Mouse (Mus musculus) forebrain, embryonic 14.5 days (tissue): Measurements from ENCODE around the gene Gm20388. TPM values are rescaled to one million over a fixed set of nuclear protein-coding genes. Genes with fewer than 3 reads are reported as not detected.

ENCODE experiments used
- ATAC-seq: fragments of 200-750 bp; cut with Nextera tagmentation; 2 replicates; pipeline ENCODE4 v1.8.0; 2017; ENCODE audit warnings: mild to moderate bottlenecking, moderate library complexity
- DNase-seq: peaks from one replicate; pipeline ENCODE4 v3.0.0-alpha.2; 2015; ENCODE audit warnings: low spot score
- H3K27ac ChIP-seq: fragments of 300-500 bp; sonication (generic); 2 replicates; pipeline ENCODE4 v1.5.1; 2014; ENCODE audit warnings: low read depth, mild to moderate bottlenecking, control low read depth, low read length, moderate library complexity
- H3K27me3 ChIP-seq: fragments of 300-500 bp; sonication (generic); replicated peaks from 2 replicates; pipeline ENCODE4 v1.6.1; 2014; ENCODE audit warnings: low read length, control low read depth, mixed read lengths; ENCODE audit not compliant: control insufficient read depth, insufficient read depth
- H3K36me3 ChIP-seq: fragments of 300-500 bp; sonication (generic); 2 replicates; pipeline ENCODE4 v1.6.1; 2014; ENCODE audit warnings: low read length, control low read depth; ENCODE audit not compliant: control insufficient read depth, insufficient read depth
- H3K4me1 ChIP-seq: fragments of 300-500 bp; sonication (generic); 2 replicates; pipeline ENCODE4 v1.6.1; 2014; ENCODE audit warnings: antibody characterized with exemption, low read length, control low read depth; ENCODE audit not compliant: control insufficient read depth, insufficient read depth
- H3K4me2 ChIP-seq: fragments of 300-500 bp; sonication (generic); 2 replicates; pipeline ENCODE4 v1.6.1; 2014; ENCODE audit warnings: mild to moderate bottlenecking, control low read depth, low read length
- H3K4me3 ChIP-seq: fragments of 300-500 bp; sonication (generic); 2 replicates; pipeline ENCODE4 v1.5.1; 2014; ENCODE audit warnings: low read depth, low read length, control low read depth
- H3K9ac ChIP-seq: fragments of 300-500 bp; sonication (generic); 2 replicates; pipeline ENCODE4 v1.6.1; 2014; ENCODE audit warnings: mild to moderate bottlenecking, low read length, control low read depth, moderate library complexity
- H3K9me3 ChIP-seq: fragments of 300-500 bp; sonication (generic); replicated peaks from 2 replicates; pipeline ENCODE4 v1.6.1; 2016; ENCODE audit warnings: low read length, control low read depth, mixed read lengths; ENCODE audit not compliant: control insufficient read depth
- WGBS: fragments of 180-500 bp; shearing (Covaris S2); extraction: QIAGEN DNeasy Blood & Tissue Kit; methylation state at CpG from one replicate; pipeline ENCODE4 v1.1.7; 2014; 5-methylcytosine and 5-hydroxymethylcytosine counted together
- polyA plus RNA-seq: library from polyadenylated mRNA; unstranded; fragments of >200 nt; fragmentation: Nextera tagmentation; extraction: Ambion mirVana; gene quantifications from 2 replicates; pipeline ENCODE4 v1.2.1, GENCODE M21; 2014

Gm20388 gene
- polyA plus RNA-seq, 1 experiment from 2014 or later: 7.4 TPM

- Histone ChIP-seq H3K4me2 (no peak overlapping the region), H3K9me3 (no peaks in the 10 kb centered on the region), H3K27ac (no peak overlapping the region), H3K4me3 (no peak overlapping the region), H3K36me3 (no peaks in the 10 kb centered on the region), H3K9ac (no peak overlapping the region), H3K4me1 (peaks cover 22% of the 10 kb centered on the region), H3K27me3 (no peaks in the 10 kb centered on the region)
- WGBS: 90% methylated on average over 7 of the region's 7 CpGs
- DNase-seq (no peak), ATAC-seq (no peak)
Measured at GRCm38 (mm10) chr8:122928631-122929224, 3018.1 kb downstream of the Gm20388 start.

- Histone ChIP-seq H3K4me1 (peaks cover 30% of the 10 kb centered on the region), H3K27me3 (no peaks in the 10 kb centered on the region), H3K27ac (peak overlapping the region; percentile 72), H3K4me2 (0 out of 2 replicates have a peak overlapping the region, but pooled peaks have one; percentile 6), H3K9ac (no peak overlapping the region), H3K4me3 (no peak overlapping the region), H3K9me3 (no peaks in the 10 kb centered on the region), H3K36me3 (no peaks in the 10 kb centered on the region)
- WGBS: 67% methylated on average over 3 of the region's 3 CpGs
- ATAC-seq (peak; percentile 77; the same call in 1 of the 2 replicates), DNase-seq (peak; percentile 75)
Measured at GRCm38 (mm10) chr8:122931834-122932560, 3021.4 kb downstream of the Gm20388 start.

- H3K36me3 ChIP-seq: no peaks in the 10 kb centered on the region
- ATAC-seq (no peak), DNase-seq (no peak)
- H3K4me2 ChIP-seq: no peak overlapping the region
- no peaks in the 10 kb centered on the region for H3K27me3 ChIP-seq
- H3K4me1 ChIP-seq: peaks cover 30% of the 10 kb centered on the region
- no peak overlapping the region for H3K9ac ChIP-seq
- 94% methylated on average over 2 of the region's 2 CpGs for WGBS
- H3K27ac ChIP-seq: peak overlapping the region; percentile 72; the same call in 1 of the 2 replicates
- H3K9me3 ChIP-seq: no peaks in the 10 kb centered on the region
- no peak overlapping the region for H3K4me3 ChIP-seq
Measured at GRCm38 (mm10) chr8:122932561-122932959, 3021.9 kb downstream of the Gm20388 start.

GRCm38 (mm10) chr8:122933973-122934372, 3023.3 kb downstream of the Gm20388 start:
- DNase-seq (no peak), ATAC-seq (no peak)
- no peak overlapping the region for H3K4me2 ChIP-seq
- no peaks in the 10 kb centered on the region for H3K27me3 ChIP-seq
- H3K9ac ChIP-seq: no peak overlapping the region
- H3K27ac ChIP-seq: no peak overlapping the region
- H3K9me3 ChIP-seq: no peaks in the 10 kb centered on the region
- no peaks in the 10 kb centered on the region for H3K36me3 ChIP-seq
- peaks cover 34% of the 10 kb centered on the region for H3K4me1 ChIP-seq
- no peak overlapping the region for H3K4me3 ChIP-seq

- H3K9ac ChIP-seq: no peak overlapping the region
- ATAC-seq (no peak), DNase-seq (no peak)
- H3K27me3 ChIP-seq: no peaks in the 10 kb centered on the region
- no peak overlapping the region for H3K4me3 ChIP-seq
- H3K4me1 ChIP-seq: peaks cover 30% of the 10 kb centered on the region
- 64% methylated on average over 1 of the region's 1 CpGs for WGBS
- H3K4me2 ChIP-seq: no peak overlapping the region
- H3K27ac ChIP-seq: peak overlapping the region; percentile 33; the same call in 1 of the 2 replicates
- H3K9me3 ChIP-seq: no peaks in the 10 kb centered on the region
- no peaks in the 10 kb centered on the region for H3K36me3 ChIP-seq
Measured at GRCm38 (mm10) chr8:122935118-122935517, 3024.5 kb downstream of the Gm20388 start.

- Histone ChIP-seq H3K27me3 (no peaks in the 10 kb centered on the region), H3K27ac (no peak overlapping the region), H3K4me1 (peaks cover 28% of the 10 kb centered on the region), H3K36me3 (no peaks in the 10 kb centered on the region), H3K9ac (no peak overlapping the region), H3K4me2 (no peak overlapping the region), H3K4me3 (no peak overlapping the region), H3K9me3 (no peaks in the 10 kb centered on the region)
- DNase-seq (no peak), ATAC-seq (no peak)
- WGBS: 88% methylated on average over 3 of the region's 3 CpGs
Measured at GRCm38 (mm10) chr8:122935912-122936311, 3025.3 kb downstream of the Gm20388 start.

- Histone ChIP-seq H3K9ac (no peak overlapping the region), H3K27ac (peak overlapping the region; percentile 9; the same call in 1 of the 2 replicates), H3K36me3 (no peaks in the 10 kb centered on the region), H3K9me3 (no peaks in the 10 kb centered on the region), H3K4me3 (no peak overlapping the region), H3K4me2 (no peak overlapping the region), H3K27me3 (no peaks in the 10 kb centered on the region), H3K4me1 (peaks cover 15% of the 10 kb centered on the region)
- 84% methylated on average over 2 of the region's 2 CpGs for WGBS
- DNase-seq (no peak), ATAC-seq (no peak)
Measured at GRCm38 (mm10) chr8:122937545-122938053, 3027.0 kb downstream of the Gm20388 start.

- Histone ChIP-seq H3K4me2 (no peak overlapping the region), H3K27ac (peak overlapping the region; percentile 9; the same call in 1 of the 2 replicates), H3K36me3 (no peaks in the 10 kb centered on the region), H3K27me3 (no peaks in the 10 kb centered on the region), H3K4me3 (no peak overlapping the region), H3K4me1 (peaks cover 12% of the 10 kb centered on the region), H3K9me3 (no peaks in the 10 kb centered on the region), H3K9ac (no peak overlapping the region)
- ATAC-seq: no peak
- DNase-seq: peak; percentile 36
- 46% methylated on average over 3 of the region's 3 CpGs for whole genome bisulfite sequencing
Measured at GRCm38 (mm10) chr8:122938170-122938569, 3027.5 kb downstream of the Gm20388 start.

- peaks cover 12% of the 10 kb centered on the region for H3K4me1 ChIP-seq
- H3K4me2 ChIP-seq: no peak overlapping the region
- H3K27ac ChIP-seq: peak overlapping the region; percentile 9; the same call in 1 of the 2 replicates
- H3K9ac ChIP-seq: no peak overlapping the region
- H3K9me3 ChIP-seq: no peaks in the 10 kb centered on the region
- H3K36me3 ChIP-seq: no peaks in the 10 kb centered on the region
- no peak overlapping the region for H3K4me3 ChIP-seq
- ATAC-seq: no peak
- no peak for DNase-seq
- no peaks in the 10 kb centered on the region for H3K27me3 ChIP-seq
- 57% methylated on average over 4 of the region's 4 CpGs for WGBS
Measured at GRCm38 (mm10) chr8:122938591-122938990, 3027.9 kb downstream of the Gm20388 start.
